Mouse (Mus musculus) heart, postnatal 0 days (tissue): Measurements from ENCODE around the gene Pdss2. TPM values are rescaled to one million over a fixed set of nuclear protein-coding genes. Genes with fewer than 3 reads are reported as not detected.

Source experiments
- ATAC-seq: fragments of 200-750 bp; cut with Nextera tagmentation; 2 replicates; pipeline ENCODE4 v1.8.0; 2017; ENCODE audit warnings: low read depth, moderate number of reproducible peaks, moderate library complexity; ENCODE audit not compliant: insufficient read depth
- DNase-seq: peaks from one replicate; pipeline ENCODE4 v3.0.0-alpha.2; 2016; ENCODE audit warnings: low spot score
- H3K27ac ChIP-seq: fragments of 300-500 bp; sonication (generic); 2 replicates; pipeline ENCODE4 v1.5.1; 2014; ENCODE audit warnings: low read depth, mild to moderate bottlenecking
- H3K27me3 ChIP-seq: fragments of 300-500 bp; sonication (generic); 2 replicates; pipeline ENCODE4 v1.6.1; 2014; ENCODE audit warnings: low read length, mixed read lengths; ENCODE audit not compliant: control insufficient read depth, insufficient read depth
- H3K36me3 ChIP-seq: fragments of 300-500 bp; sonication (generic); replicated peaks from 2 replicates; pipeline ENCODE4 v1.6.1; 2014; ENCODE audit warnings: low read length, mixed read lengths; ENCODE audit not compliant: control insufficient read depth, insufficient read depth
- H3K4me1 ChIP-seq: fragments of 300-500 bp; sonication (generic); 2 replicates; pipeline ENCODE4 v1.6.1; 2014; ENCODE audit warnings: antibody characterized with exemption; ENCODE audit not compliant: control insufficient read depth, insufficient read depth
- H3K4me2 ChIP-seq: fragments of 300-500 bp; sonication (generic); 2 replicates; pipeline ENCODE4 v1.6.1; 2014; ENCODE audit warnings: low read depth, mild to moderate bottlenecking, low read length, moderate library complexity
- H3K4me3 ChIP-seq: fragments of 300-500 bp; sonication (generic); 2 replicates; pipeline ENCODE4 v1.5.1; 2014; ENCODE audit warnings: low read depth, low read length
- H3K9ac ChIP-seq: fragments of 300-500 bp; sonication (generic); replicated peaks from 2 replicates; pipeline ENCODE4 v1.6.1; 2014; ENCODE audit warnings: low read depth, low read length, mixed read lengths
- H3K9me3 ChIP-seq: fragments of 300-500 bp; sonication (generic); replicated peaks from 2 replicates; pipeline ENCODE4 v1.6.1; 2016; ENCODE audit warnings: low read length; ENCODE audit not compliant: control insufficient read depth
- CTCF ChIP-seq: IDR thresholded peaks from 2 replicates; pipeline ENCODE4 v1.5.1; 2016; ENCODE audit warnings: antibody characterized with exemption, control low read depth, low read depth
- EP300 ChIP-seq: IDR thresholded peaks from 2 replicates; pipeline ENCODE4 v1.6.1; 2016; ENCODE audit warnings: antibody characterized with exemption, low read depth
- WGBS: fragments of 180-500 bp; shearing (Covaris S2); extraction: QIAGEN DNeasy Blood & Tissue Kit; methylation state at CpG from one replicate; pipeline ENCODE4 v1.1.7; 2014; 5-methylcytosine and 5-hydroxymethylcytosine counted together
- polyA plus RNA-seq: library from polyadenylated mRNA; unstranded; fragments of >200 nt; fragmentation: Nextera tagmentation; extraction: Ambion mirVana; gene quantifications from 2 replicates; pipeline ENCODE4 v1.2.1, GENCODE M21; 2015
- total RNA-seq: library from RNA; depleted of rRNA; stranded (reverse); fragments of >200 nt; gene quantifications from 2 replicates; pipeline ENCODE4 v1.2.3, GENCODE M21; 2014; ENCODE audit warnings: low replicate concordance

Gene Pdss2
- total and polyA plus RNA-seq, 2 experiments from 2014 or later: 14.7 to 28.9 TPM

- no peak for DNase-seq
- H3K4me3 ChIP-seq: no peak overlapping the region
- TF ChIP-seq CTCF (no peak), EP300 (no peak)
- H3K9ac ChIP-seq: no peak overlapping the region
- 75% methylated on average over 10 of the region's 10 CpGs for WGBS
- no peaks in the 10 kb centered on the region for H3K27me3 ChIP-seq
- H3K9me3 ChIP-seq: no peaks in the 10 kb centered on the region
- ATAC-seq: no peak
- no peaks in the 10 kb centered on the region for H3K4me1 ChIP-seq
- no peak overlapping the region for H3K4me2 ChIP-seq
- no peak overlapping the region for H3K27ac ChIP-seq
- H3K36me3 ChIP-seq: no peaks in the 10 kb centered on the region
Observed at GRCm38 (mm10) chr10:43339811-43340210, 118.5 kb downstream of the Pdss2 start.

GRCm38 (mm10) chr10:43349718-43350117, 128.4 kb downstream of the Pdss2 start:
- Histone ChIP-seq H3K36me3 (no peaks in the 10 kb centered on the region), H3K4me3 (no peak overlapping the region), H3K9me3 (no peaks in the 10 kb centered on the region), H3K27ac (no peak overlapping the region), H3K4me2 (no peak overlapping the region), H3K4me1 (peaks cover 4% of the 10 kb centered on the region; the same call in 1 of the 2 replicates), H3K27me3 (no peaks in the 10 kb centered on the region), H3K9ac (no peak overlapping the region)
- no peak for ATAC-seq
- DNase-seq: no peak
- WGBS: 90% methylated on average over 2 of the region's 2 CpGs
- no peak for TF ChIP-seq EP300
- TF ChIP-seq CTCF: no peak

- Histone ChIP-seq H3K27ac (no peak overlapping the region), H3K9ac (no peak overlapping the region), H3K27me3 (no peaks in the 10 kb centered on the region), H3K4me2 (no peak overlapping the region), H3K36me3 (no peaks in the 10 kb centered on the region), H3K9me3 (no peaks in the 10 kb centered on the region), H3K4me1 (no peaks in the 10 kb centered on the region), H3K4me3 (no peak overlapping the region)
- ATAC-seq (no peak), DNase-seq (no peak)
- 75% methylated on average over 4 of the region's 4 CpGs for WGBS
- TF ChIP-seq EP300: no peak
Observed at GRCm38 (mm10) chr10:43357884-43358283, 136.6 kb downstream of the Pdss2 start.

GRCm38 (mm10) chr10:43362947-43363346, 141.7 kb downstream of the Pdss2 start:
- Histone ChIP-seq H3K36me3 (no peaks in the 10 kb centered on the region), H3K4me3 (no peak overlapping the region), H3K27ac (no peak overlapping the region), H3K4me2 (no peak overlapping the region), H3K9ac (no peak overlapping the region), H3K4me1 (no peaks in the 10 kb centered on the region), H3K9me3 (no peaks in the 10 kb centered on the region), H3K27me3 (no peaks in the 10 kb centered on the region)
- TF ChIP-seq CTCF (no peak), EP300 (no peak)
- ATAC-seq (no peak), DNase-seq (no peak)
- 89% methylated on average over 6 of the region's 6 CpGs for WGBS

GRCm38 (mm10) chr10:43363431-43363851, 142.2 kb downstream of the Pdss2 start:
- Histone ChIP-seq H3K4me2 (no peak overlapping the region), H3K9me3 (no peaks in the 10 kb centered on the region), H3K36me3 (no peaks in the 10 kb centered on the region), H3K4me3 (no peak overlapping the region), H3K9ac (no peak overlapping the region), H3K4me1 (no peaks in the 10 kb centered on the region), H3K27ac (no peak overlapping the region), H3K27me3 (no peaks in the 10 kb centered on the region)
- WGBS: 93% methylated on average over 5 of the region's 5 CpGs
- ATAC-seq (no peak), DNase-seq (no peak)
- TF ChIP-seq EP300 (no peak), CTCF (no peak)

- Histone ChIP-seq H3K4me3 (no peak overlapping the region), H3K4me2 (no peak overlapping the region), H3K27me3 (no peaks in the 10 kb centered on the region), H3K4me1 (no peaks in the 10 kb centered on the region), H3K9me3 (no peaks in the 10 kb centered on the region), H3K27ac (no peak overlapping the region), H3K9ac (no peak overlapping the region), H3K36me3 (no peaks in the 10 kb centered on the region)
- TF ChIP-seq CTCF (no peak), EP300 (no peak)
- DNase-seq: no peak
- ATAC-seq: no peak
- 91% methylated on average over 4 of the region's 4 CpGs for WGBS
Observed at GRCm38 (mm10) chr10:43365909-43366308, 144.6 kb downstream of the Pdss2 start.
